Mouse (Mus musculus) heart, adult 9 months (tissue): ENCODE data around the gene 1810010D01Rik.
A peak's percentile ranks its signal among the peaks of the same experiment; 100 is the strongest.

ENCODE experiments used
- DNase-seq, 2 experiments: peaks; one replicate each; pipeline ENCODE4 v3.0.0; 2022; ENCODE audit warnings: low spot score in 2 of 2

Gene 1810010D01Rik

GRCm38 (mm10) chr7:145208006-145208405 lies at the start of gene 1810010D01Rik:
TSS of gene 1810010D01Rik (minus strand) at chr7:145208119.
- no peak for DNase-seq

- no peak for DNase-seq
Observed at GRCm38 (mm10) chr7:145256092-145256491, 48.2 kb upstream of the 1810010D01Rik start.

GRCm38 (mm10) chr7:145253986-145254630 lies 46.2 kb upstream of the 1810010D01Rik start:
- no peak for DNase-seq

GRCm38 (mm10) chr7:145252715-145253476 lies 45.0 kb upstream of the 1810010D01Rik start:
- DNase-seq: peak; percentile 63 to 73

GRCm38 (mm10) chr7:145250225-145250624 lies 42.3 kb upstream of the 1810010D01Rik start:
- DNase-seq: no peak

GRCm38 (mm10) chr7:145248911-145249310 lies 41.0 kb upstream of the 1810010D01Rik start:
- DNase-seq: no peak

- DNase-seq: peak; percentile 75 to 77
Observed at GRCm38 (mm10) chr7:145242851-145243712, 35.2 kb upstream of the 1810010D01Rik start.

- no peak for DNase-seq
Observed at GRCm38 (mm10) chr7:145242028-145242427, 34.1 kb upstream of the 1810010D01Rik start.

GRCm38 (mm10) chr7:145240929-145241328 lies 33.0 kb upstream of the 1810010D01Rik start:
- DNase-seq: no peak

GRCm38 (mm10) chr7:145239736-145240505 lies 32.0 kb upstream of the 1810010D01Rik start:
- no peak for DNase-seq

- peak; percentile 13 to 23 for DNase-seq
Observed at GRCm38 (mm10) chr7:145239145-145239544, 31.2 kb upstream of the 1810010D01Rik start.

GRCm38 (mm10) chr7:145234841-145235790 lies 27.2 kb upstream of the 1810010D01Rik start:
- DNase-seq: no peak

GRCm38 (mm10) chr7:145231659-145232058 lies 23.7 kb upstream of the 1810010D01Rik start:
- DNase-seq: peak; percentile 52 to 53

- no peak for DNase-seq
Observed at GRCm38 (mm10) chr7:145226641-145227040, 18.7 kb upstream of the 1810010D01Rik start.

GRCm38 (mm10) chr7:145225626-145226025 lies 17.7 kb upstream of the 1810010D01Rik start:
- DNase-seq: no peak

- DNase-seq: peak; percentile 61 to 63
Observed at GRCm38 (mm10) chr7:145221841-145222689, 14.1 kb upstream of the 1810010D01Rik start.

- DNase-seq: peak in 1 of 2 experiments; percentile 41
Observed at GRCm38 (mm10) chr7:145221346-145221745, 13.4 kb upstream of the 1810010D01Rik start.

- DNase-seq: no peak
Observed at GRCm38 (mm10) chr7:145219420-145219831, 11.5 kb upstream of the 1810010D01Rik start.

- DNase-seq: no peak
Observed at GRCm38 (mm10) chr7:145216591-145216990, 8.7 kb upstream of the 1810010D01Rik start.
